Mouse (Mus musculus): ENCODE measurements around the gene Khnyn.

- no peak for TF ChIP-seq CTCF (IDR thresholded peaks at IDR 0.05; ENCODE audit: borderline replicate concordance, extremely low read depth, insufficient read depth, insufficient read length)
- no peak for TF ChIP-seq POLR2A (IDR thresholded peaks at IDR 0.05; ENCODE audit: borderline replicate concordance, extremely low read depth, insufficient read depth, insufficient read length, poor library complexity, severe bottlenecking)
These were observed 1.5 kb upstream of the Khnyn start for GRCm38 (mm10) chr14:55883149-55883661.
